Mouse (Mus musculus): ENCODE measurements at regions not wholly inside any gene's neighbourhood (a gene's known extent, or its start where the extent isn't known, plus 50 kb on each side); places are given as distances from the start of the nearest gene placed in this dataset.

DNA sequence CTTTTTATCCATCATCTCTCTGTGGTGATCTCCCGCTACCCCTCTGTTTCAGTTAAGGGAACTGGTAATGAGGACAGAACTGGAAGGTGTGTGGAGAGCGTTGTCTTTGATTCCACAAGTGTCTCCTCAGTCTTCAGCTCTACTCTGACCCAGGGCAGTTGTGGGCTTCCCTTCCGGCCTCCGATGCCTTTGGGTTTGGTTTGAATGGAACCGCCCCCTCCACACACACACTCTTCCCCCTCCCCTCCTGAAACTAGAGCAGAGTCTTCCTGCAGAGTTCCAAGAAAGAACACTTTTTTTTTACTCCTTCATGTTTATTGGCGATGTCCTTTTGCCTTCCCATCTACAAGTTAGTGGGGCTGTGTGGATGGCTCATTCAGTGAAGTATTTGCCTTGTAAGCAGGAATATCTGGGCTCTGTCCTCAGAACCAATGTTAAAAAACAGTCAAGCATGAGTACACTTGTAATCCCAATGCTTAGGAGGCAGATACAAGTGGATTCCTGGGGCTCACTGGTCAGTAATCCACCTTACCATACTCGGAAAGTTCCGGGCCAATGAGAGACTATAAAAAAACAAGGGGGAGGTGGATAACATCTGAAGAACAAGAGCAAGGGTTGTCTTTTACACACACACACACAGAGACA is 70.9 kb upstream of the Magi1 start:
- 31% methylated on average over 8 of the region's 8 CpGs for WGBS
- TF ChIP-seq POLR2A (IDR thresholded peaks at IDR 0.05; ENCODE audit: borderline replicate concordance, extremely low read depth, low read depth, low read length) (no peak), CTCF (IDR thresholded peaks at IDR 0.05; ENCODE audit: insufficient read depth, low read length) (no peak)
- DNase-seq: no peak
- Histone ChIP-seq H3K4me1 (ENCODE audit: control insufficient read depth, insufficient read depth, low read length) (no peaks in the 10 kb centered on the region), H3K4me3 (replicated peaks; ENCODE audit: extremely low read depth, low read depth, low read length) (no peak overlapping the region)

DNA sequence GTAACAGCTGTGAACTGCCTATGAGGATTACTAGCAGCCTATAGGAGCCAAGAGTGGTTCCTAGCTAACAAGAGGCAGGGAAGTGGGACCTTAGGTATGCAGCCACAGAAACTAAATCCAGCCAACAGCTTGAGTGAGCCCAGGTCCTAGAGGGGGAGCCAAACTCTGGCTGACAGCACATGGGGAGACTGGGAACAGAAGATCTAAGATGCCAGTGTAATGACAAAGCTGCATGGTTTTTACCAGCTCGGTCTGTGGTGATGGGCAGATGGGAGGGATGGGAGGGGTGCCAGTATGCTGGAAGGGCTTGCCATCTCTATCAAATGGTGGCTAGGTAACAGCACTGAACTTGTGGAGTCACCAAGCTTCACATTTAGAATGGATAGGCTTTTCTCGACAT is 60.6 kb upstream of the Magi1 start:
- no peak overlapping the region for H3K4me3 ChIP-seq (replicated peaks; ENCODE audit: extremely low read depth, low read depth, low read length)
- DNase-seq: no peak
- 80% methylated on average over 2 of the region's 2 CpGs for WGBS
- no peak for TF ChIP-seq CTCF (IDR thresholded peaks at IDR 0.05; ENCODE audit: insufficient read depth, low read length)
- TF ChIP-seq POLR2A (IDR thresholded peaks at IDR 0.05; ENCODE audit: borderline replicate concordance, extremely low read depth, low read depth, low read length): no peak
- no peaks in the 10 kb centered on the region for H3K4me1 ChIP-seq (ENCODE audit: control insufficient read depth, insufficient read depth, low read length)

DNA sequence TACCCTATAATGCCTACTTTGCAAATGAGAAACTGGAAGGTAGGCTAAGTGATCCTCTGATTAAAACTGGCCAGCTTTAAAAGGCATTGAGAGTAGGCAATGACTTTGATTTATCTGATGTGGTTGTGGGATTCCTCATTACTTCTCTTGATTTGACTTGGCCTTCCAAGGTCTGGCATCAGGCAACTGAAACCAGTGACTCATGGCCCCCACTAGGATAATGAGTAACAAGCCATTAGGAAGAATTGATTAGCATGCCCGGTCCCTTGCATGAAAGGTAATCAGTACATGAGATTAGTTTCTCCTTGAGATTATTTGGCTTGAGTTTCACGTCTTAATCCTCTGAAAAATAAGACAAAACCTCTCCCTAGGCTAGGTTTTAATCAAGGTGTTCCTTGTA is 56.8 kb upstream of the Magi1 start:
- no peak for DNase-seq
- TF ChIP-seq POLR2A (IDR thresholded peaks at IDR 0.05; ENCODE audit: borderline replicate concordance, extremely low read depth, low read depth, low read length) (no peak), CTCF (IDR thresholded peaks at IDR 0.05; ENCODE audit: insufficient read depth, low read length) (no peak)
- no peaks in the 10 kb centered on the region for H3K4me1 ChIP-seq (ENCODE audit: control insufficient read depth, insufficient read depth, low read length)
- 83% methylated on average over 2 of the region's 2 CpGs for WGBS
- no peak overlapping the region for H3K4me3 ChIP-seq (replicated peaks; ENCODE audit: extremely low read depth, low read depth, low read length)

DNA sequence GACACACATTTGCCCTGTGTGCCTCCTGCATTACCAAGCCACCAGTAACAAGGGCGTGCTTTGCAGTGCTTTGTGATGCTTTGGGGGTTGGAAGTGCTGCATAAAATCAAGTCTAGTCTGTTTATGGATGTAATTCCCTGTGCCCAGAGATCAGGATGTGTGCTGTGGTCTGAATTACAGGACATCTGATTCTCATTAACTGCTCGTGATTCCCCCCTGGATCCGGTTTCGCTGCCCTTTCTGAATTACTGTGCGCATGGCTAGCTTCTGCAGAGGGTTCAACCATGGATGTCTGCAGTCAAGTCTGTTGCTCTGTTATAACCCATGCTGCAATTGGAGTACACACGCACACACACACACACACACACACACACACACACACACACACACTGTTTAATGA is 52.5 kb upstream of the Magi1 start:
- TF ChIP-seq CTCF (IDR thresholded peaks at IDR 0.05; ENCODE audit: insufficient read depth, low read length) (no peak), POLR2A (IDR thresholded peaks at IDR 0.05; ENCODE audit: borderline replicate concordance, extremely low read depth, low read depth, low read length) (no peak)
- DNase-seq: no peak
- no peak overlapping the region for H3K4me3 ChIP-seq (replicated peaks; ENCODE audit: extremely low read depth, low read depth, low read length)
- WGBS: 68% methylated on average over 6 of the region's 6 CpGs
- H3K4me1 ChIP-seq (ENCODE audit: control insufficient read depth, insufficient read depth, low read length): no peaks in the 10 kb centered on the region
